Mouse (Mus musculus) megakaryocyte, embryonic 14.5 days (primary cell): ENCODE data around the gene Gtf2ird1.

Source experiments
- FLI1 ChIP-seq: IDR thresholded peaks from 2 replicates; pipeline ENCODE4 v1.6.1; 2012; ENCODE audit warnings: low read length, inconsistent platforms, mixed read lengths
- GATA1 ChIP-seq: IDR thresholded peaks from 3 replicates; pipeline ENCODE4 v1.6.1; 2012; ENCODE audit warnings: mixed read lengths, low read length, inconsistent platforms, borderline replicate concordance

DNA sequence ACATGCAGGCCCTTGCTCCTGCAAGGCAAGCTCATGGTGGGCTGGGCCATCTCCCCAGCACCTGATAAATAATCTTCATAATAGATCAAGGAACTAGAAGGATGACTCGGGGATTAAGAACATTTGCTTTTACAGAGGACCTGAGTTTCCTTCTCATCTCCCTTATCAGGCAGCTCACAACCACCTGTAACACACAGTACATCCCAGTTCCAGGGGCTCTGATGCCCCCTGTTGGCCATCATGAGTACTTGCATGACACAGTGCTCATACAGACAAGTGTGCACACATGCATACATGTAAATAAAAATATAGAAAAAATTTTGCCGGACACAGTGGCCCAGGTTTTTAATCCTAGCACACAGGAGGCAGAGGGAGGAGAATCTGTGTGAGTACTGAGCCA, 17.4 kb upstream of the Gtf2ird1 start:
- TF ChIP-seq GATA1: no peak
- TF ChIP-seq FLI1: no peak
